Mouse (Mus musculus) layer of hippocampus, postnatal 10 days (tissue): Measurements from ENCODE around the gene Ap1g2. TPM values are rescaled to one million over a fixed set of nuclear protein-coding genes. Genes with fewer than 3 reads are reported as not detected.

Experiments
- DNase-seq, 2 experiments: peaks; one replicate each; pipeline ENCODE4 v3.0.0; 2021; ENCODE audit warnings: low spot score in 2 of 2
- long read RNA-seq: library from polyadenylated mRNA; stranded (forward); transcript quantifications from one replicate; pipeline ENCODE4 v2.0.0, GENCODE M21; 2023
- total RNA-seq, 2 experiments: library from RNA; stranded (reverse); gene quantifications; 2 replicates each; pipeline ENCODE4 v1.2.3; 2021

The Ap1g2 gene
- total RNA-seq: 10 to 100 TPM; 19.2 to 20.6 TPM
- long read RNA-seq, partial matches to known transcripts: 1 of 8 reads
- long read RNA-seq, other reads (novel, unspliced or antisense): 6 of 8 reads

- peak; percentile 81 to 89 for DNase-seq
These were observed at the start of gene Ap1g2 for GRCm38 (mm10) chr14:55105836-55106809. Ap1g2 (minus strand) TSS chr14:55106593.

- no peak for DNase-seq
These were observed 46.6 kb upstream of the Ap1g2 start for GRCm38 (mm10) chr14:55152951-55153481.

GRCm38 (mm10) chr14:55152174-55152573, 45.8 kb upstream of the Ap1g2 start:
- DNase-seq: no peak

- DNase-seq: no peak
These were observed 44.6 kb upstream of the Ap1g2 start for GRCm38 (mm10) chr14:55150985-55151384.

- peak in 1 of 2 experiments; percentile 28 for DNase-seq
These were observed 42.6 kb upstream of the Ap1g2 start for GRCm38 (mm10) chr14:55149041-55149440.

GRCm38 (mm10) chr14:55148363-55148915, 42.0 kb upstream of the Ap1g2 start:
- peak; percentile 85 to 86 for DNase-seq

- peak in 1 of 2 experiments; percentile 35 for DNase-seq
These were observed 40.5 kb upstream of the Ap1g2 start for GRCm38 (mm10) chr14:55146829-55147401.

GRCm38 (mm10) chr14:55146324-55146723, 39.9 kb upstream of the Ap1g2 start:
- no peak for DNase-seq

GRCm38 (mm10) chr14:55139313-55139712, 32.9 kb upstream of the Ap1g2 start:
- DNase-seq: no peak

GRCm38 (mm10) chr14:55135676-55136075, 29.3 kb upstream of the Ap1g2 start:
- DNase-seq: no peak

- DNase-seq: peak; percentile 31 to 44
These were observed 20.1 kb upstream of the Ap1g2 start for GRCm38 (mm10) chr14:55126521-55126920.

GRCm38 (mm10) chr14:55125711-55126110, 19.3 kb upstream of the Ap1g2 start:
- DNase-seq: no peak

GRCm38 (mm10) chr14:55122359-55122758, 16.0 kb upstream of the Ap1g2 start:
- DNase-seq: no peak

- DNase-seq: peak; percentile 69 to 80
These were observed 15.6 kb upstream of the Ap1g2 start for GRCm38 (mm10) chr14:55121947-55122346.

GRCm38 (mm10) chr14:55119421-55120134, 13.2 kb upstream of the Ap1g2 start:
- DNase-seq: no peak

- DNase-seq: peak in 1 of 2 experiments; percentile 24
These were observed 12.5 kb upstream of the Ap1g2 start for GRCm38 (mm10) chr14:55118852-55119251.

- DNase-seq: peak; percentile 63 to 65
These were observed 10.2 kb upstream of the Ap1g2 start, which contains the start of gene Jph4 for GRCm38 (mm10) chr14:55116425-55117200. Jph4 (minus strand) TSS chr14:55116935.

- peak in 1 of 2 experiments; percentile 49 for DNase-seq
These were observed 9.5 kb upstream of the Ap1g2 start for GRCm38 (mm10) chr14:55115846-55116245.

GRCm38 (mm10) chr14:55114759-55115701, 8.6 kb upstream of the Ap1g2 start:
- peak; percentile 65 to 73 for DNase-seq
